In the genomic region with DNA sequence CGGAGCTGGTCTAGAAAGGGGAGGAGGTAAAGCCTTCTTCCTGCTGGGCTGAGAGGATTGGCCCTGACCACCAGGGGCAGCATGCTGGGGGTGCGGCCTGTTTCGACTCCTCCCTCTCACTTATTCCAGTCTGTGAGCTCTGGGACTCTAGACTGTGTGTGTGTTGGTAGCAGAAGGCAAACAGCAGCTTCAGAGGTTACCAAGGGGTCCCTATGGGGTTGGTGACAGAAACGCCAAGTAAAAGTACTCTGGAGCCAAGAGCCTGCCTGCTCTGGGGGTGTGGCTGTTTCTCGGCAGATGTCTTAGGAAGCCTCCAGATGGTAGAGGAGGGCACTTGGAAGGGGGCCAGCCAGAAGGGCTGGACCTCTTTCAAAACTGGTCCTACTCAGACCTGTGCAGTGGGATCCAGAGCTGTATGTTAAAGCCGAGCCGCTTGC, we compare ENCODE assay signal across 8 mouse cellular contexts. TPM values are rescaled to one million over a fixed set of nuclear protein-coding genes. Genes with fewer than 3 reads are reported as not detected.
DNase-seq lines count a peak whose midpoint lies in the region; ATAC-seq and TF ChIP-seq lines count a peak whose summit lies in the region.

No protein-coding gene starts in this region.

- CTCF ChIA-PET in Patski (lab: Charles Lee) = no interaction called here

- TF ChIP-seq CTCF in Patski (IDR thresholded peaks at IDR 0.05) = no peak

- H3K27me3 ChIP-seq in heart, embryonic 10.5 days (ENCODE audit: insufficient read depth, poor library complexity, severe bottlenecking) = no peaks in the 10 kb centered on the region
- no peaks in the 10 kb centered on the region for H3K27me3 ChIP-seq in Patski
- H3K27me3 ChIP-seq in intestine, embryonic 15.5 days (replicated peaks) = no peaks in the 10 kb centered on the region
- H3K27me3 ChIP-seq in splenic B cell, adult 2 months (ENCODE audit: control insufficient read depth, insufficient read depth, low read length, poor library complexity, severe bottlenecking) = no peaks in the 10 kb centered on the region

- peak overlapping the region; percentile 78 for H3K27ac ChIP-seq in heart, embryonic 10.5 days
- peak overlapping the region; percentile 17; the same call in 1 of the 2 replicates for H3K27ac ChIP-seq in intestine, embryonic 15.5 days

- no peak overlapping the region for H3K4me3 ChIP-seq in heart, embryonic 10.5 days
- 0 out of 2 replicates have a peak overlapping the region, but pooled peaks have one; percentile 7 for H3K4me3 ChIP-seq in intestine, embryonic 15.5 days (replicated peaks)

- H3K4me1 ChIP-seq in heart, embryonic 10.5 days = peaks cover 46% of the 10 kb centered on the region
- peaks cover 13% of the 10 kb centered on the region for H3K4me1 ChIP-seq in intestine, embryonic 15.5 days (replicated peaks)

- peak; percentile 82 for DNase-seq in heart, embryonic 10.5 days (ENCODE audit: low spot score)
- DNase-seq in heart, postnatal 25 days (ENCODE audit: low spot score) = no peak
- no peak for DNase-seq in Patski (ENCODE audit: low read depth, low spot score)
- DNase-seq in lung, postnatal 25 days (ENCODE audit: low spot score) = peak; percentile 41
- DNase-seq in splenic B cell, adult 2 months (ENCODE audit: low read depth, low spot score) = peak; percentile 68
- no peak for DNase-seq in layer of hippocampus, postnatal 25 days (ENCODE audit: extremely low spot score in 1 of 2, low spot score in 1 of 2)

- 35% methylated on average over 7 of the region's 7 CpGs for WGBS in heart, embryonic 10.5 days
- WGBS in intestine, embryonic 15.5 days = 37% methylated on average over 7 of the region's 7 CpGs

- no peaks in the 10 kb centered on the region for H3K9me3 ChIP-seq in heart, embryonic 10.5 days
- H3K9me3 ChIP-seq in intestine, embryonic 15.5 days = no peaks in the 10 kb centered on the region

- in situ Hi-C loops in Patski (cut with MboI; ENCODE audit: low pct_unique_long_range_greater_than_20kb) = no loop called here

- no peak overlapping the region for H3K9ac ChIP-seq in intestine, embryonic 15.5 days

- intact Hi-C loops in heart, postnatal 25 days (cut with DNase I) = no loop called here

- peak overlapping the region; percentile 37 for H3K4me2 ChIP-seq in intestine, embryonic 15.5 days (replicated peaks)

- no peaks in the 10 kb centered on the region for H3K36me3 ChIP-seq in heart, embryonic 10.5 days
- no peaks in the 10 kb centered on the region for H3K36me3 ChIP-seq in intestine, embryonic 15.5 days
- peaks cover 15% of the 10 kb centered on the region for H3K36me3 ChIP-seq in splenic B cell, adult 2 months (ENCODE audit: control insufficient read depth, insufficient read depth, low read length, poor library complexity, severe bottlenecking)

- POLR2A ChIA-PET in Patski (lab: Charles Lee) = no interaction called here

- ATAC-seq in Patski = peak; percentile 60
- peak; percentile 58; the same call in 1 of the 2 replicates for ATAC-seq in erythroid progenitor cell, adult 5-6 weeks (replicated peaks; ENCODE audit: low FRiP score, poor library complexity, severe bottlenecking)
- peak; percentile 85 for ATAC-seq in intestine, embryonic 15.5 days

RNA-seq across cellular contexts. Expression of gene Ncf2, which starts 15.3 kb away (rescaled TPM):
- polyA plus RNA-seq in heart, embryonic 10.5 days (2016; fragmentation: Nextera tagmentation; extraction: Ambion mirVana) = 2.0 and 3.5 TPM in 2 replicates
- 1 to 10 TPM; 2.9 to 3.7 TPM for total RNA-seq in heart, postnatal 25 days (2021)
- 0.18 TPM for polyA plus RNA-seq in Patski (2021)
- total RNA-seq in erythroid progenitor cell, adult 5-6 weeks (2015; ENCODE audit: low replicate concordance) = 28.9 and 35.3 TPM in 2 replicates
- total RNA-seq in erythroid progenitor cell, adult 5-6 weeks (2017; ENCODE audit: low replicate concordance) = 21.6 and 26.7 TPM in 2 replicates
- polyA plus RNA-seq in intestine, embryonic 15.5 days (2015; fragmentation: Nextera tagmentation; extraction: Ambion mirVana) = 8.3 and 8.8 TPM in 2 replicates
- total RNA-seq in layer of hippocampus, postnatal 25 days (2021) = 1 to 10 TPM; 3.5 to 3.7 TPM

RNA-seq across cellular contexts. Expression of gene Arpc5, which starts 48.9 kb away (rescaled TPM):
- polyA plus RNA-seq in heart, embryonic 10.5 days (2016; fragmentation: Nextera tagmentation; extraction: Ambion mirVana) = 238 and 256 TPM in 2 replicates
- 10 to 100 TPM; 34.7 to 40.4 TPM for total RNA-seq in heart, postnatal 25 days (2021)
- 127 TPM for polyA plus RNA-seq in Patski (2021)
- total RNA-seq in erythroid progenitor cell, adult 5-6 weeks (2015; ENCODE audit: low replicate concordance) = 179 and 205 TPM in 2 replicates
- total RNA-seq in erythroid progenitor cell, adult 5-6 weeks (2017; ENCODE audit: low replicate concordance) = 67.3 and 71.2 TPM in 2 replicates
- 327 and 358 TPM in 2 replicates for polyA plus RNA-seq in intestine, embryonic 15.5 days (2015; fragmentation: Nextera tagmentation; extraction: Ambion mirVana)
- 100 to 1,000 TPM; 219 to 220 TPM for total RNA-seq in layer of hippocampus, postnatal 25 days (2021)

RNA-seq across cellular contexts. Expression of gene Rgl1, which starts 49.1 kb away (rescaled TPM):
- polyA plus RNA-seq in heart, embryonic 10.5 days (2016; fragmentation: Nextera tagmentation; extraction: Ambion mirVana) = 51.2 and 58.3 TPM in 2 replicates
- 10 to 100 TPM; 37.0 to 38.2 TPM for total RNA-seq in heart, postnatal 25 days (2021)
- polyA plus RNA-seq in Patski (2021) = 51.6 TPM
- 5.0 and 8.4 TPM in 2 replicates for total RNA-seq in erythroid progenitor cell, adult 5-6 weeks (2015; ENCODE audit: low replicate concordance)
- total RNA-seq in erythroid progenitor cell, adult 5-6 weeks (2017; ENCODE audit: low replicate concordance) = 30.9 and 32.8 TPM in 2 replicates
- 44.2 and 44.8 TPM in 2 replicates for polyA plus RNA-seq in intestine, embryonic 15.5 days (2015; fragmentation: Nextera tagmentation; extraction: Ambion mirVana)
- total RNA-seq in layer of hippocampus, postnatal 25 days (2021) = 100 to 1,000 TPM; 109 to 111 TPM

Comparison
In these comparisons a context has a peak if more than half of its experiments do, and no peak if none do; other contexts are left out.
1. DNase-seq: peak in heart, embryonic 10.5 days (single experiment), lung, postnatal 25 days (single experiment) and splenic B cell, adult 2 months (single experiment); none in heart, postnatal 25 days (single experiment), Patski (single experiment) and layer of hippocampus, postnatal 25 days (0 of 2).
2. RNA of gene Ncf2, which starts 15.3 kb away (total RNA-seq): 21.6 to 35.3 TPM in erythroid progenitor cell, adult 5-6 weeks; 2.9 to 3.7 TPM in heart, postnatal 25 days and 3.5 to 3.7 TPM in layer of hippocampus, postnatal 25 days; every median in the first group is over 4 times any median in the second.
3. Peak in every context shown above with its lines, with median percentiles within 50 percentile points of each other: ATAC-seq.